8 mouse cellular contexts compared by ENCODE assay signal in the genomic region with DNA sequence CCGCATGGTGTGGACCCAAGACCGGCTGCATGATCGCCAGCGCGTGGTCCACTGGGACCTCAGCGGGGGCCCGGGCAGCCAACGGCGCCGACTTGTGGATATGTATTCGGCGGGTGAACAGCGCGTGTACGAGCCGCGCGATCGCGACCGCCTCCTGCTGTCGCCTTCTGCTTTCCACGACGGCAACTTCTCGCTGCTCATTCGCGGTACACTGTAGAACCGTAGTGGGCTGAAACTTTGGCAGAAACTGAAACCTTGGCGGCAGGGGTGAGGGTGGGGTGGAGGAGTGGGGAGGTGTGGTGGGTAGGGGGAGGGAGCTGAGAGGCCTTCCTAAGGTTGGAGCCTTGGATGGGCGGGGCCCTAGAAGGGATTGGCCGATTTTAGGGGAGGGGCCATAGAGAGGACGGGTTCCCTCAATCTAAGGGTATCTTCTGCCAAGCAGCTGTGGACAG. TPM values are rescaled to one million over a fixed set of nuclear protein-coding genes. Genes with fewer than 3 reads are reported as not detected.
DNase-seq lines count a peak whose midpoint lies in the region; ATAC-seq and TF ChIP-seq lines count a peak whose summit lies in the region.

No protein-coding gene starts in this region.

- no peak for TF ChIP-seq EP300 in heart, adult 2 months (IDR thresholded peaks at IDR 0.05; ENCODE audit: insufficient read depth, low read depth, low read length)

- peak; percentile 61 for TF ChIP-seq CTCF in heart, adult 2 months (IDR thresholded peaks at IDR 0.05)
- TF ChIP-seq CTCF in lung, embryonic 14.5 days (IDR thresholded peaks at IDR 0.05; ENCODE audit: low read depth): peak; percentile 59

- H3K4me1 ChIP-seq in heart, adult 2 months (ENCODE audit: control insufficient read depth, insufficient read depth, low read length): peaks cover 19% of the 10 kb centered on the region
- peaks cover 28% of the 10 kb centered on the region for H3K4me1 ChIP-seq in lung, embryonic 14.5 days (ENCODE audit: insufficient read depth)
- H3K4me1 ChIP-seq in neural tube, embryonic 14.5 days (ENCODE audit: control insufficient read depth, insufficient read depth, low read length): 0 out of 2 replicates have a peak, but pooled peaks cover 5% of the 10 kb centered on the region

- intact Hi-C loops in heart, adult 2 months (cut with DNase I): no loop called here

- peak overlapping the region; percentile 53 for H3K4me3 ChIP-seq in heart, adult 2 months
- H3K4me3 ChIP-seq in lung, embryonic 14.5 days (ENCODE audit: low read depth, low read length): peak overlapping the region; percentile 58
- H3K4me3 ChIP-seq in neural tube, embryonic 14.5 days (ENCODE audit: low read depth, low read length): peak overlapping the region; percentile 26

- no peaks in the 10 kb centered on the region for H3K27me3 ChIP-seq in heart, adult 2 months (ENCODE audit: control insufficient read depth, insufficient read depth, low read length)
- 0 out of 2 replicates have a peak, but pooled peaks cover 3% of the 10 kb centered on the region for H3K27me3 ChIP-seq in lung, embryonic 14.5 days (ENCODE audit: insufficient read depth, low read length)
- H3K27me3 ChIP-seq in neural tube, embryonic 14.5 days (ENCODE audit: control insufficient read depth, insufficient read depth, low read length): peaks cover 4% of the 10 kb centered on the region; the same call in 1 of the 2 replicates

- ATAC-seq in lung, embryonic 14.5 days (ENCODE audit: insufficient read depth): peak; percentile 13
- ATAC-seq in neural tube, embryonic 14.5 days (ENCODE audit: low read depth): no peak

- H3K9me3 ChIP-seq in lung, embryonic 14.5 days (ENCODE audit: low read depth, low read length): no peaks in the 10 kb centered on the region
- H3K9me3 ChIP-seq in neural tube, embryonic 14.5 days (ENCODE audit: control insufficient read depth, low read length): no peaks in the 10 kb centered on the region

- peak; percentile 36; the same call in 1 of the 2 replicates for TF ChIP-seq POLR2A in heart, adult 2 months (IDR thresholded peaks at IDR 0.05; ENCODE audit: insufficient read depth, low read depth, low read length)

- peak; percentile 54 for DNase-seq in right cerebral cortex, postnatal 14 days
- no peak for DNase-seq in right cerebral cortex, postnatal 4 days
- DNase-seq in embryo, embryonic 11 days: peak; percentile 78
- peak; percentile 74 to 76 for DNase-seq in heart, adult 2 months
- DNase-seq in kidney, adult 11 months: peak; percentile 77
- peak; percentile 80 for DNase-seq in lung, embryonic 14.5 days
- peak; percentile 46 for DNase-seq in urinary bladder, adult 2 months (ENCODE audit: low spot score)

- no peaks in the 10 kb centered on the region for H3K36me3 ChIP-seq in heart, adult 2 months (ENCODE audit: control insufficient read depth, insufficient read depth, low read length)
- peaks cover 32% of the 10 kb centered on the region; the same call in 1 of the 2 replicates for H3K36me3 ChIP-seq in lung, embryonic 14.5 days (ENCODE audit: insufficient read depth)
- H3K36me3 ChIP-seq in neural tube, embryonic 14.5 days (ENCODE audit: control insufficient read depth, insufficient read depth, low read length): peaks cover 4% of the 10 kb centered on the region; the same call in 1 of the 2 replicates

- H3K27ac ChIP-seq in heart, adult 2 months: peak overlapping the region; percentile 79
- peak overlapping the region; percentile 96; the same call in 1 of the 2 replicates for H3K27ac ChIP-seq in lung, embryonic 14.5 days (ENCODE audit: low read depth)
- no peak overlapping the region for H3K27ac ChIP-seq in neural tube, embryonic 14.5 days (ENCODE audit: low read depth, low read length)

- no peaks in the 10 kb centered on the region for H3K79me2 ChIP-seq in heart, adult 2 months (replicated peaks; ENCODE audit: control insufficient read depth, insufficient read depth, low read length)

- peak overlapping the region; percentile 96 for H3K4me2 ChIP-seq in lung, embryonic 14.5 days
- peak overlapping the region; percentile 53 for H3K4me2 ChIP-seq in neural tube, embryonic 14.5 days (ENCODE audit: low read depth, low read length)

- H3K9ac ChIP-seq in heart, adult 2 months (ENCODE audit: low read depth, low read length): peak overlapping the region; percentile 80
- peak overlapping the region; percentile 63 for H3K9ac ChIP-seq in lung, embryonic 14.5 days
- no peak overlapping the region for H3K9ac ChIP-seq in neural tube, embryonic 14.5 days (replicated peaks; ENCODE audit: low read depth, low read length)

- WGBS in heart, adult 2 months: under 1% methylated on average over 32 of the region's 32 CpGs
- WGBS in lung, embryonic 14.5 days: under 1% methylated on average over 32 of the region's 32 CpGs
- 0% methylated on average over 31 of the region's 32 CpGs for WGBS in neural tube, embryonic 14.5 days

RNA-seq across cellular contexts. Expression of a gene that starts 1.5 kb away (rescaled TPM):
- total RNA-seq in heart, adult 2 months (2021): 10 to 100 TPM; 26.7 to 31.9 TPM
- polyA plus RNA-seq in heart, adult 2 months (2012; rRNA removed): 84.7 and 118 TPM in 2 replicates
- 148 and 155 TPM in 2 replicates for polyA plus RNA-seq in lung, embryonic 14.5 days (2014; fragmentation: Nextera tagmentation; extraction: Ambion mirVana)
- polyA plus RNA-seq in neural tube, embryonic 14.5 days (2014; fragmentation: Nextera tagmentation; extraction: Ambion mirVana): 9.6 and 24.0 TPM in 2 replicates
- polyA plus RNA-seq in urinary bladder, adult 2 months (2012; rRNA removed): 377 and 402 TPM in 2 replicates

RNA-seq across cellular contexts. Expression of a gene that starts 6.2 kb away (rescaled TPM):
- total RNA-seq in heart, adult 2 months (2021): 10 to 100 TPM; 46.3 to 47.3 TPM
- polyA plus RNA-seq in heart, adult 2 months (2012; rRNA removed): 62.7 and 64.7 TPM in 2 replicates
- polyA plus RNA-seq in lung, embryonic 14.5 days (2014; fragmentation: Nextera tagmentation; extraction: Ambion mirVana): 11.3 and 17.8 TPM in 2 replicates
- polyA plus RNA-seq in neural tube, embryonic 14.5 days (2014; fragmentation: Nextera tagmentation; extraction: Ambion mirVana): 14.0 and 16.1 TPM in 2 replicates
- 58.9 and 76.5 TPM in 2 replicates for polyA plus RNA-seq in urinary bladder, adult 2 months (2012; rRNA removed)

RNA-seq across cellular contexts. Expression of a gene that starts 10.0 kb away (rescaled TPM):
- 100 to 1,000 TPM in 1 of 2 experiments, 10 to 100 TPM in 1; 99.2 to 117 TPM for total RNA-seq in heart, adult 2 months (2021)
- polyA plus RNA-seq in heart, adult 2 months (2012; rRNA removed): 106 and 125 TPM in 2 replicates
- 124 and 136 TPM in 2 replicates for polyA plus RNA-seq in lung, embryonic 14.5 days (2014; fragmentation: Nextera tagmentation; extraction: Ambion mirVana)
- 120 and 127 TPM in 2 replicates for polyA plus RNA-seq in neural tube, embryonic 14.5 days (2014; fragmentation: Nextera tagmentation; extraction: Ambion mirVana)
- polyA plus RNA-seq in urinary bladder, adult 2 months (2012; rRNA removed): 110 and 122 TPM in 2 replicates

RNA-seq across cellular contexts. Expression of a gene that starts 22.1 kb away (rescaled TPM):
- under 1 TPM; 0.13 to 0.16 TPM for total RNA-seq in heart, adult 2 months (2021)
- polyA plus RNA-seq in heart, adult 2 months (2012; rRNA removed): 0.32 and 0.35 TPM in 2 replicates
- polyA plus RNA-seq in lung, embryonic 14.5 days (2014; fragmentation: Nextera tagmentation; extraction: Ambion mirVana): 0.16 and 0.22 TPM in 2 replicates
- 0.45 and 0.47 TPM in 2 replicates for polyA plus RNA-seq in neural tube, embryonic 14.5 days (2014; fragmentation: Nextera tagmentation; extraction: Ambion mirVana)
- 0.91 and 1.3 TPM in 2 replicates for polyA plus RNA-seq in urinary bladder, adult 2 months (2012; rRNA removed)

RNA-seq across cellular contexts. Expression of a gene that starts 28.2 kb away (rescaled TPM):
- total RNA-seq in heart, adult 2 months (2021): 1 to 10 TPM; 5.1 to 6.9 TPM
- 8.9 and 12.4 TPM in 2 replicates for polyA plus RNA-seq in heart, adult 2 months (2012; rRNA removed)
- polyA plus RNA-seq in lung, embryonic 14.5 days (2014; fragmentation: Nextera tagmentation; extraction: Ambion mirVana): 17.1 and 18.4 TPM in 2 replicates
- polyA plus RNA-seq in neural tube, embryonic 14.5 days (2014; fragmentation: Nextera tagmentation; extraction: Ambion mirVana): 31.4 and 31.8 TPM in 2 replicates
- 17.1 and 18.5 TPM in 2 replicates for polyA plus RNA-seq in urinary bladder, adult 2 months (2012; rRNA removed)
